Mouse (Mus musculus): Measurements from ENCODE around the gene Cttn.

DNA sequence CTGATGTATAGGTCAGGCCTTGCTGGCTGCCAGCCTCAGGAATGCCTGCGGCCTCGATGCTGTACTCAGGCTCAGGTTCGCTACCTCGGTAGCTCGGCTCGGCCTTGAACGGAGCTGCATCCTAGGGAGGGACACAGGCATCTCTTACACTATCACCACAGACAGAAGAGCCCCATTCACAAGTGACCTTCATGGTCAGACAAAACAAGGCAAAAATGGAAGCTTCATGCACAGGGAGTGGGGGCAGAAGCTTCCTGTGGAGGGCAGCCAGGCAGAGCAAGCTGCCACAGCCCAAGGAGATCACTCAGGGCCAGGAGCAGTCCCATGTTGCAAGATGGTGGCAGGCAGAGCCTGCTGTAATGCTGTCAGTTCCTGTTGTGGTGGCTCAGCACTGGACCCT is 32.0 kb downstream of the Cttn start:
- TF ChIP-seq CTCF (conservative IDR thresholded peaks at IDR 0.05; ENCODE audit: low read length) (no peak), POU5F1 (IDR thresholded peaks at IDR 0.05; ENCODE audit: borderline replicate concordance, low read length) (no peak), NANOG (IDR thresholded peaks at IDR 0.05; ENCODE audit: borderline replicate concordance, low read length) (no peak)
